Mouse (Mus musculus): ENCODE measurements around the gene Tmod3.
"Not testable (repeated sequence)": the region's sequence is repeated elsewhere in the genome, so short reads cannot be mapped to it uniquely, and the experiment has no call there.

The Tmod3 gene

GRCm38 (mm10) chr9:75553719-75554118 lies 5.7 kb downstream of the Tmod3 start:
- DNase-seq (ENCODE audit: low spot score in 2 of 2), result no peak

DNA sequence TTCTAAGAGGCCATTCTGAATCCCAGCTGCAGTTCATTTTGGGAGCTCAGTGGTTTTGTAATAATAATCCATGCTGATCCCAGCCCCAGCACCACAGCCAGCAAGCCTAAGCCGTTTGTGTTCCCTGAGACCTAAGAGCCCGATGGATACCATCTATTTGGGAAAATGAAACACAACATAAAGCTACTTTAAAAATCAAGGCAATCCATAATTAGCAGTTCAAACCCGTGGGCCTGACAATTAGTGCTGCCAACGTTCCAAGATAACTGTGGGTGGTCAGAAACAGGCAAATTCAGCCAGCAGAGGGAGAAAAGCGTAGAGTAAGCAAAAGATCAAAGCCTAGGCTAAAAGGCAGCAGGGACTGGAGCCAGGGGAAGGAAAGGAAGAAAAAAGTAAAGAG lies 8.1 kb downstream of the Tmod3 start:
- DNase-seq (ENCODE audit: low spot score in 2 of 2), result no peak

- DNase-seq (ENCODE audit: low spot score in 2 of 2), result no peak
These were observed 10.4 kb downstream of the Tmod3 start for GRCm38 (mm10) chr9:75549010-75549409.

GRCm38 (mm10) chr9:75546885-75547553 lies 12.4 kb downstream of the Tmod3 start:
- no peak for DNase-seq (ENCODE audit: low spot score in 2 of 2)

- no peak for DNase-seq (ENCODE audit: low spot score in 2 of 2)
These were observed 13.9 kb downstream of the Tmod3 start for GRCm38 (mm10) chr9:75545514-75545913.

GRCm38 (mm10) chr9:75541497-75541896 lies 18.0 kb downstream of the Tmod3 start:
- DNase-seq (ENCODE audit: low spot score in 2 of 2), result peak; percentile 26 to 28

GRCm38 (mm10) chr9:75536422-75536821 lies 23.0 kb downstream of the Tmod3 start:
- no peak for DNase-seq (ENCODE audit: low spot score in 2 of 2)

- DNase-seq (ENCODE audit: low spot score in 2 of 2), result no peak
These were observed 25.0 kb downstream of the Tmod3 start for GRCm38 (mm10) chr9:75534431-75534962.

DNA sequence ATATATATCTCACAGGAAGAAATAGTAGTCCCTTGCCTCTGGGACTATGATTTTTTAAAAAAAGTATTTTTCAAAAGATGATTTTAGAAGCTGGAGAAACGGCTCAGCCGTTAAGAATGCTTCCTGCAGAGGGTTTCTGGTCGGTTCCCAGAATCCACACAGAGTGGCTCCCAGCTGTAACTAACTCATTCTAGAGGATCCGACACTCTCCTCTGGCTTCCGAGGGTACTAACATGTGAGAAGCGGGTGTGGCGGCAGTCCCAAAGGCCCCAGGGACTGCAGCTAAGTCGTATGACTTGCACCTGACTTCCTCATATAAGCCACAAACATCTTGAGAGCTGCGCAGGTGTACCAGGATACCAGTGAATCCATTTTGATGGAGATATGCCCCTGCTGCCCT lies 26.5 kb downstream of the Tmod3 start:
- DNase-seq (ENCODE audit: low spot score in 2 of 2), result not testable (repeated sequence)

GRCm38 (mm10) chr9:75532461-75532860 lies 27.0 kb downstream of the Tmod3 start:
- no peak for DNase-seq (ENCODE audit: low spot score in 2 of 2)

GRCm38 (mm10) chr9:75529358-75529757 lies 30.1 kb downstream of the Tmod3 start:
- no peak for DNase-seq (ENCODE audit: low spot score in 2 of 2)

- DNase-seq (ENCODE audit: low spot score in 2 of 2), result no peak
These were observed 31.4 kb downstream of the Tmod3 start for GRCm38 (mm10) chr9:75528096-75528495.

DNA sequence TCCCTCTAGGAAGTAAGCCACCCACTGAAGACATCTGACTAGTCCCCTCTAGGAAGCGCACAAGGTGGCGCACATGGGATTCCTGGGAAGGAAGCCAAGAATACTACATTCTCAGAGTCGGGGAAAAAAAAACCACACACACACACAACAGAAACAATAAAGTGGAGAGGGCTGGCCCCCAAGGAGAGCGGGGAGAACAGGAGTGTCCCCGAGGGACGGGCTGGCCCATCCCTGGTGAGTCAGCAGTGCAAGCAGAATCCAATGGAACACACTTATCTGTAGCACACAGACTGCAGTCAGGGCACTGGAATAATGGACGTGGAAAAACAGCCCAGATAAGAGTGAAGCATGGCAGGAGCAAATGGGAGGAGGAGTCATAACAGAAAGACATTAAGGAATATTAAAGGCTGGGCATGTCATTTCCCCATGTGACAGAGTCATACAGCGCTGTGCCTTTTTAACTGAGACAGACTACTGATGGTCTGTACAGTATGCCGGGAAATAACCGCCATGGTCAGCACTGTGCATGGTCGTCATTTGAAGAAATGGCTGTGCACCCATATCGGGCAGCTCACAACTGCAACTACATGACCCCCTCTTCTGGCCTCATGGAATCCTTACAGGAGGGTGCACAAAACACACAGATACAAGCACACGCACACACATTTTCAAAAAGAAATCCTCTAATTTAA lies 31.9 kb downstream of the Tmod3 start:
- DNase-seq (ENCODE audit: low spot score in 2 of 2), result no peak

GRCm38 (mm10) chr9:75523646-75524045 lies 35.8 kb downstream of the Tmod3 start:
- no peak for DNase-seq (ENCODE audit: low spot score in 2 of 2)

DNA sequence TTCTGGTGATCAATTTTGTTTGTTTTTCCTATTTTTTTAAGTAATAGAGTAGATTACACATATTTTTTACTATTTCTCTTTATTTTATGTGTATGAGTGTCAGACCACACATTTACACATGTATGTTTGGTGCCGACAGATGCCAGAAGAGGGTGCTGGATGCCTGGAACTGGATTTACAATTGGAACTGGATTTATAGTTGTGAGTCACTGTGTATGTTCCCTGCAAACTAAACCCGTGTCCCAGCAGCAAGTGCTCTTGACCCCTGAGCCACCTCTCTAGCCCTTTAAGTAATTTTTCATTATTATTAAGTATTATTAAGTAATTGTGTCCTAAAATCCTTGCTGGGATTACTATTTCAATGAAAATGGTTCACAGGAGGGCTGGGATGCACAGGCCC lies 37.2 kb downstream of the Tmod3 start:
- DNase-seq (ENCODE audit: low spot score in 2 of 2), result no peak

DNA sequence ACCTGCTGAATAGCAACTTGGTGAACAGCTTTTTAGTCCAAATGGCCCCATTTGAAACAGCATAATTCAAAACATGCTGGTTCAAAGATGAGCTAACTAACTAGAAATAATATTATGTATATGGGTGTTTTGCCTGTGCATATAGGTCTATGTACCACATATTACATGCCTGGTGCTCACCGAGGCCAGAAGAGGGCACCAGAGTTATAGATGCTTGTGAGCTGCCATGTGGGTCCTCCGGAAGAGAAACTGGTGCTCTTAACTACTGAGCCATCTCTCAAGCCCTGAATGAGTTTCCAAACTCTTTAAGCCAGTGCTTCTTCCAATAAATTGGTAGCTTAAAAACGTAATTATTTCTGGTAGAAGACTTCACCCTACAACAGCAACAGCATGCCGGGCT lies 37.7 kb downstream of the Tmod3 start:
- DNase-seq (ENCODE audit: low spot score in 2 of 2), result peak; percentile 40 to 68

DNA sequence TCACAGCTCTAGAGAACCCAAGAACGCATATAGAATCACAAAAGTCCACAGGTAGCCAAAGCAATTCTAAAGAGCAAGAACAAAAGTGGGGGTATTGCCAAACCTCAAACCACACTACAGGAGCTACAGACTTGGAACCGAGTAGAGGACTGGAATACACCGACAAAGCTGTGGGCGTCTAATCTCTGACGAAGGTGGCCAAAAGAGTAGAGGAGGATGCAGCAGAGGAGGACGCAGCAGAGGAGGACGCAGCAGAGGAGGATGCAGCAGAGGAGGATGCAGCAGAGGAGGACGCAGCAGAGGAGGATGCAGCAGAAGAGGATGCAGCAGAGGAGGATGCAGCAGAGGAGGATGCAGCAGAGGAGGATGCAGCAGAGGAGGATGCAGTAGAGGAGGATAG lies 38.5 kb downstream of the Tmod3 start:
- DNase-seq (ENCODE audit: low spot score in 2 of 2), result no peak

DNA sequence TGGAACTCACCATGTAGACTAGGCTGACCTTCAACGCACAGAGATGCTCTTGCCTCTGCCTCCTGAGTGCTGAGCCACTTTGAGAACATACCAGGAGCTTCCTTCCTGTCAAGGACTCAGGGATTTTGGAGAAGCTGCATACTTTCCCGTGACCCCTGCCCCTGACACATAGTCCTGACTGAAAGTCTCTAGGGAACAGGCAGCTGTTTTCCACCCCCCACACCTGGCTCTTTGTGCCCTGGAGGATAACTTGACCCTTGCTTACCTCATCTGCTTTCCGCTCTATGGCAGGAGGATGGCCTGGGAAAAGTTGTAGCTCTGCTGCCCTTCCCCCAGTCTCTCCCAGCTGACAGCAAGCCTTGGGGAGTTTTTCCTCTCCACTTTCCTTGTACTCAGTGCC lies 41.7 kb downstream of the Tmod3 start:
- no peak for DNase-seq (ENCODE audit: low spot score in 2 of 2)

DNA sequence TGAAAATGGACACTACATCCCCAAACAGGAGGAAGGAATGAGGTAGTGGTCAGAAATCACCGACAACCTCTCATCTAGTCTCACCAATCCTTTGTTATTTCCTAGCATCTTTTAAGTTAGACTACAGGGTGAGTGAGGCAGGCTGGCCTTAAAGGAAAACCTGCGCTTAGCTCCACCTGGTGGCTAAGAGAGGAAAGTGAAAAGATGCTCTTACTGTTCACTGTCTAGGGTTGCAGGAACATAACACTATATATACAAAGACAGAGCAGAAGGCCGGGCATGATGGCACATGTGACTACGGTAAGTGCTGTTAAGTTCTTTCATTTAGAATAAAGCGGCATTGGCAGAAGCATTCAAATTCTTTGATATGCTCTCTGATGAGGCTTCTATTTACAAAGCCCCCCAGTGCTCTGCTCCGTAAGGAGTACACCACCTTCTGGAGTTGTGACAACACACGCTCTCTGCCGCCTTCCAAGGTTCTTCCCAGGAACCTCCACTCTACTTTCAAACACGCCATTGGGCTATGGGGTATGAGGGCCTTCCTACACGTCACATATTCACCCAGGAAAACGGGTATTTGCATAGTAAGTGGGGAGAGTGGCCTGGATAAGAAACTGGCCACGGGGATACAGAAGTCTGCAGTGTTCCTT lies 43.9 kb downstream of the Tmod3 start:
- DNase-seq (ENCODE audit: low spot score in 2 of 2), result peak in 1 of 2 experiments; percentile 48

GRCm38 (mm10) chr9:75511236-75511939 lies 48.1 kb downstream of the Tmod3 start:
- no peak for DNase-seq (ENCODE audit: low spot score in 2 of 2)

- no peak for DNase-seq (ENCODE audit: low spot score in 2 of 2)
These were observed 55.1 kb downstream of the Tmod3 start for GRCm38 (mm10) chr9:75504311-75504710.

GRCm38 (mm10) chr9:75498571-75498970 lies 60.9 kb downstream of the Tmod3 start:
- DNase-seq (ENCODE audit: low spot score in 2 of 2), result no peak
